Mouse (Mus musculus) intestine, postnatal 0 days (tissue): ENCODE measurements at regions not wholly inside any gene's neighbourhood (a gene's known extent, or its start where the extent isn't known, plus 50 kb on each side); places are given as distances from the start of the nearest gene placed in this dataset.
A peak's percentile ranks its signal among the peaks of the same experiment; 100 is the strongest.

Source experiments
- ATAC-seq: fragments of 200-750 bp; cut with Nextera tagmentation; 2 replicates; pipeline ENCODE4 v1.8.0; 2017; ENCODE audit warnings: mild to moderate bottlenecking, moderate TSS enrichment, moderate library complexity
- H3K27ac ChIP-seq: fragments of 300-500 bp; sonication (generic); 2 replicates; pipeline ENCODE4 v1.5.1; 2014; ENCODE audit warnings: mild to moderate bottlenecking, low read depth, low read length, moderate library complexity
- H3K27me3 ChIP-seq: fragments of 300-500 bp; sonication (generic); replicated peaks from 2 replicates; pipeline ENCODE4 v1.6.1; 2014; ENCODE audit warnings: low read length, mixed read lengths; ENCODE audit not compliant: control insufficient read depth, insufficient read depth
- H3K36me3 ChIP-seq: fragments of 300-500 bp; sonication (generic); 2 replicates; pipeline ENCODE4 v1.6.1; 2014; ENCODE audit warnings: mild to moderate bottlenecking, moderate library complexity; ENCODE audit not compliant: control insufficient read depth, insufficient read depth
- H3K4me1 ChIP-seq: fragments of 300-500 bp; sonication (generic); replicated peaks from 2 replicates; pipeline ENCODE4 v1.6.1; 2014; ENCODE audit warnings: antibody characterized with exemption, low read length, mixed read lengths; ENCODE audit not compliant: control insufficient read depth, insufficient read depth
- H3K4me2 ChIP-seq: fragments of 300-500 bp; sonication (generic); replicated peaks from 2 replicates; pipeline ENCODE4 v1.6.1; 2014; ENCODE audit warnings: low read depth, mild to moderate bottlenecking, moderate library complexity
- H3K4me3 ChIP-seq: fragments of 300-500 bp; sonication (generic); 2 replicates; pipeline ENCODE4 v1.5.1; 2014; ENCODE audit warnings: low read depth, low read length
- H3K9ac ChIP-seq: fragments of 300-500 bp; sonication (generic); 2 replicates; pipeline ENCODE4 v1.6.1; 2014; ENCODE audit warnings: mild to moderate bottlenecking, low read depth, low read length
- H3K9me3 ChIP-seq: fragments of 300-500 bp; sonication (generic); 2 replicates; pipeline ENCODE4 v1.6.1; 2016; ENCODE audit warnings: mixed run types; ENCODE audit not compliant: control insufficient read depth
- CTCF ChIP-seq: sonication (generic); IDR thresholded peaks from 2 replicates; pipeline ENCODE4 v1.5.1; 2016; ENCODE audit warnings: low read depth, mild to moderate bottlenecking, control low read depth, antibody characterized with exemption, moderate library complexity
- WGBS: fragments of 180-500 bp; shearing (Covaris S2); extraction: QIAGEN DNeasy Blood & Tissue Kit; methylation state at CpG from one replicate; pipeline ENCODE4 v1.1.7; 2014; 5-methylcytosine and 5-hydroxymethylcytosine counted together

DNA sequence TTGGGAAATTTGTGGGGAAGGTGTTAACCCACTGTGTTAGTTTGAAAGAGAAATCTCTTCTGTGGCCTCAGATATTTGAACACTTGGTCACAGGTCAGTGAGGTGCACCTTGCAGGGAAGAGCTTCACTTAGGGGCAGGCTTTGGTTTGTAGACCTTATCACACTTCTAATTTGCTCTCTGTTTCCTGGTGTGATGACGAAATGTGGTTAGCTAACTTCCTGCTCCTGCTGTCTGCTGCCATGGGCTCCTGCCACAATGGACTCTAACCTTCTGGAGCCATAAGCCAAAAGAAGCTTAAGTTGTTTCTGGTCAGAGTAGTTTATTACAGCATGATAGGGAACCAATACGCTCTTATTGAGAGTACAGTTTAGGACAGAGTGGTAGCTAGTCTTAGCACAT lies 174.8 kb upstream of the Lcorl start:
- ATAC-seq = peak; percentile 93
- peak overlapping the region; percentile 60; the same call in 1 of the 2 replicates for H3K27ac ChIP-seq
- WGBS = 36% methylated on average over 2 of the region's 2 CpGs

DNA sequence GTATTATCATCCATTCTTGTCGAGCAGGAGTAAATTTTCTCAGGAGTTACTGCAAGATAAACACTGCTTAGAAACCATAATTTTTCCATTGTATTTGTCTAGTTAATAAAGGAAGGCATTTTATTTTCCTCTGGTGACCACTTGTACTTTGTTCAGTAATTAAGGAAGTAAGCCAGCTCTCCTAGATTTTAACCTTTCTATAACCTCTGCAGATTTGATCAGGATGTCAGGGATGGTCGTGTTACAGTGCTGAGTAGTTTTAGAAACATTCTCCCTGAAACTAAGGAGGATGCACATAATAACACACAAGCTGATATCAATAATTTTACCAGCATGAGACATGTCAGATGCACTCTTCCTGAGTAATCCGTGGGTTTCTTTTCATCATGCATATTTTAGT lies 166.7 kb upstream of the Lcorl start:
- 20% methylated on average over 3 of the region's 3 CpGs for WGBS

More for the DNA sequence above, 174.8 kb upstream of the Lcorl start:
- Histone ChIP-seq H3K4me2 (no peak overlapping the region), H3K36me3 (no peaks in the 10 kb centered on the region), H3K4me3 (no peak overlapping the region), H3K9ac (no peak overlapping the region), H3K9me3 (no peaks in the 10 kb centered on the region), H3K4me1 (no peaks in the 10 kb centered on the region), H3K27me3 (no peaks in the 10 kb centered on the region)
- no peak for TF ChIP-seq CTCF

DNA sequence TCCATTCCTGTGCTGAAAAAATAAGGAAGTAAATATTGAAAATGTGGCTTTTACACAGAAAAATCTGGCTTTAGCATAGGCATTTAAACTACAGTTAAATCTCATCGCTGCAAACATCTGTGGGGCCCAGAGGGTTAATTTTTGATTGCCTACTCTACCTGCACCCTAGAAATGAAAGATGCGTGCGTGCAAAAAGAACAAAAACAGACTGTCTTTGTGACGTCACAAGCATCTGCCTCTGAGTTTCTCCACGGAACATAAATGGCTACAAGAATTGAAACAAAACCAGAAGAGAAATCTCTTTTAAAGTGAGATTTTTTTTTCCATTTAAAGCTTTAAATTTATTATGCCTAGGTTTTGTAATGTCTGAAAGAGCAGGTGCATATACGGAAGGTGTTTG lies 166.0 kb upstream of the Lcorl start:
- H3K27me3 ChIP-seq = no peaks in the 10 kb centered on the region
- H3K36me3 ChIP-seq = no peaks in the 10 kb centered on the region
- TF ChIP-seq CTCF = no peak
- H3K4me2 ChIP-seq = no peak overlapping the region
- no peaks in the 10 kb centered on the region for H3K4me1 ChIP-seq
- no peak for ATAC-seq
- H3K4me3 ChIP-seq = no peak overlapping the region
- WGBS = 48% methylated on average over 6 of the region's 6 CpGs
- H3K9me3 ChIP-seq = no peaks in the 10 kb centered on the region
- no peak overlapping the region for H3K9ac ChIP-seq
- no peak overlapping the region for H3K27ac ChIP-seq

More for the DNA sequence above, 166.7 kb upstream of the Lcorl start:
- no peak overlapping the region for H3K4me2 ChIP-seq
- ATAC-seq = no peak
- H3K27ac ChIP-seq = no peak overlapping the region
- H3K9ac ChIP-seq = no peak overlapping the region
- no peak for TF ChIP-seq CTCF
- H3K36me3 ChIP-seq = no peaks in the 10 kb centered on the region
- H3K27me3 ChIP-seq = no peaks in the 10 kb centered on the region
- no peak overlapping the region for H3K4me3 ChIP-seq
- no peaks in the 10 kb centered on the region for H3K4me1 ChIP-seq
- H3K9me3 ChIP-seq = no peaks in the 10 kb centered on the region

DNA sequence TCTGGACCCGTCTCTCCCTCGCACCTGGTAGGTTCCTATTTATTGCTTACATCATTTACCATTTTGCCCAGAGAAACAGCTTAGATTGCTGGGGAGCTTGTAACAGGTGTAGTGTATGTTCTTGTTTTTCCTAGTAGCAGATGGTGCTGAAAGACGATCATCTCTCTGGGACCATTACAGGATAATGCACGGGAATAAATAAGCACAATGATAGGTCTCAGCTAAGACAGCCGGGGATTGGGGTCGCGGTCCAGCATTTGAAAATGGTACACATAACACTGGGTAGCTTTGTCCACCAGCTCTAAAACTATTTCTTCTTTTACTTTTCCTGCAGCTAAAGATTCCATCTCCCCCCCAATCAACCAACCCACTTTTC lies 164.6 kb upstream of the Lcorl start:
- no peak overlapping the region for H3K27ac ChIP-seq
- H3K4me1 ChIP-seq = no peaks in the 10 kb centered on the region
- 84% methylated on average over 7 of the region's 7 CpGs for WGBS
- no peak overlapping the region for H3K4me3 ChIP-seq
- ATAC-seq = no peak
- no peaks in the 10 kb centered on the region for H3K27me3 ChIP-seq
- no peaks in the 10 kb centered on the region for H3K36me3 ChIP-seq
- H3K4me2 ChIP-seq = no peak overlapping the region
- TF ChIP-seq CTCF = no peak
- H3K9me3 ChIP-seq = no peaks in the 10 kb centered on the region
- H3K9ac ChIP-seq = no peak overlapping the region

DNA sequence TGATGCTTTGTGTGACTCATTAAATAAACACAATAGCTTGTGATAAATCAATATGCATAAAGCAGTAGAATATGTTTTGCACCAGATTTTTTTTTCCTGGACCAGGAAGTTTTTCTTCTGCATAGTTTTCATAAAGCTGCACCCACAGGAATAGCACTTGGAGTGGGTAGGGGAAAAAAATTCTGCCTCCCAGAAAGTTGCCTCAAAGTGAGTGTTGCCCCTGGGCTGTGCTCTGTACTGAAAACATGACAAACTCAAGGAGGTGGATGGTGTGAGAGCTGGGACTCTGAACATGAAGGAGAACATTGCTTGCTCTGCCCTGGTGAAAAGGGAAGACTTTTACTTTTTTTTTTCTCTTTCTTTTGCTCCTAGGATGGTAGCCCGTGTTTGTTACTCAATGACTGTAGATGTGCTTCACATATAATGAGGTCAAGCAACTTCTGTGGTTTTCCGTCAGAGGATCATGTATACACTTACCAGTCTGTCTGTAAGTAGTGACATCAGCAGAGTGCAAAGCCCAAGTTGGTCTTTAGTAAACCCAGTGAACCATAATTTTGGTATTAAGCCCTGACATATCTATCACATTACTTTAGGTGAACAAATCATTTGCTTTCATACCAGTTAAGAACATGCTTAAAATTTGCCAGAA lies 164.1 kb upstream of the Lcorl start:
- H3K4me3 ChIP-seq = no peak overlapping the region
- H3K4me1 ChIP-seq = no peaks in the 10 kb centered on the region
- no peak overlapping the region for H3K4me2 ChIP-seq
- 65% methylated on average over 2 of the region's 2 CpGs for WGBS
- H3K36me3 ChIP-seq = no peaks in the 10 kb centered on the region
- no peak overlapping the region for H3K9ac ChIP-seq
- H3K9me3 ChIP-seq = no peaks in the 10 kb centered on the region
- no peak for ATAC-seq
- no peak for TF ChIP-seq CTCF
- no peak overlapping the region for H3K27ac ChIP-seq
- no peaks in the 10 kb centered on the region for H3K27me3 ChIP-seq

DNA sequence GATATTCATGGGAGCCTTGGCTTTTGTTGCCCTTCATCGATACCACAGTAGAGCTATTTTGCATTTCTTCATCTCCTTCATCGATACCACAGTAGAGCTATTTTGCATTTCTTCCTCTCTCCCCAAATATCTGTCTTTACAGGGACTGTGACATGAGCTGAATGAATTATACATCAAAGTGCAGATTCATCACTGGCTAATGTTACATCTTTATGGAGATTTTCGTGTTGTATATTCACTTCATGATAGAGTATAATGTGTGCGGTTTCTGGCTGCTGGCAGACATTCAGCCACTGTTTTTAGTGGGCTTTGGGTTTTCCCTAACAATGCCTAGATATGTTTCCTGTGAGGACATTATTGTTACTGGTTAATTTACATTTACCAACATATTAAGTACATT lies 162.8 kb upstream of the Lcorl start:
- 87% methylated on average over 4 of the region's 4 CpGs for WGBS
- H3K27ac ChIP-seq = no peak overlapping the region
- no peaks in the 10 kb centered on the region for H3K27me3 ChIP-seq
- no peak overlapping the region for H3K4me2 ChIP-seq
- H3K9me3 ChIP-seq = no peaks in the 10 kb centered on the region
- TF ChIP-seq CTCF = no peak
- ATAC-seq = no peak
- no peak overlapping the region for H3K4me3 ChIP-seq
- H3K9ac ChIP-seq = no peak overlapping the region
- no peaks in the 10 kb centered on the region for H3K4me1 ChIP-seq
- no peaks in the 10 kb centered on the region for H3K36me3 ChIP-seq

DNA sequence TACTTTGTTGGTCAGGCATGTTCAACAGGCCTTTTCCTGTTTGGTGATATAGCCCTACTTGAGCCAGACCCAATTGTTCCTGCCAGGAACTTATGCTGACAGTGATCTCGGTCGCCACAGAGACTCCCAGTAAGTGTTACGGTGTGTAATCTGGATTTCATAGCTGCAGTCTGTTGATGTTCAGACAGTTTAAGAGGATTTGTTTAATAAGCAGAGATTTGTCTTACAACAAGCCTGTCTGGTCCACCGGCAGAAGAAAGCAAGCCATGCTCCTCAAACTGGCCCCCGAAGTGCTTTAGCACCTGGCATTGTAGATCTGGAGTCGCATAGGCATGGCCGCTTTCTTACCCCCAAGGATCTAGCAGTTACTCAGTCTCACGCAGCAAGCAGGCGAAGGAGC lies 150.0 kb upstream of the Lcorl start:
- no peak overlapping the region for H3K4me2 ChIP-seq
- no peaks in the 10 kb centered on the region for H3K9me3 ChIP-seq
- H3K27me3 ChIP-seq = no peaks in the 10 kb centered on the region
- TF ChIP-seq CTCF = no peak
- ATAC-seq = no peak
- H3K27ac ChIP-seq = no peak overlapping the region
- no peaks in the 10 kb centered on the region for H3K36me3 ChIP-seq
- no peak overlapping the region for H3K4me3 ChIP-seq
- no peak overlapping the region for H3K9ac ChIP-seq
- H3K4me1 ChIP-seq = no peaks in the 10 kb centered on the region
- WGBS = 82% methylated on average over 9 of the region's 9 CpGs
